Mouse (Mus musculus) heart, adult 2 months (tissue): Measurements from ENCODE around the gene Slc7a11.
A peak's percentile ranks its signal among the peaks of the same experiment; 100 is the strongest.

ENCODE experiments used
- CTCF ChIP-seq: fragments of 200-600 bp; IDR thresholded peaks from 2 replicates; pipeline ENCODE4 v1.8.1; 2022; ENCODE audit warnings: antibody characterized with exemption, mild to moderate bottlenecking, moderate library complexity
- EP300 ChIP-seq: fragments of 200-500 bp; IDR thresholded peaks from 2 replicates; pipeline ENCODE4 v1.6.1; 2011; ENCODE audit warnings: low read depth, low read length, control low read depth; ENCODE audit not compliant: insufficient read depth

DNA sequence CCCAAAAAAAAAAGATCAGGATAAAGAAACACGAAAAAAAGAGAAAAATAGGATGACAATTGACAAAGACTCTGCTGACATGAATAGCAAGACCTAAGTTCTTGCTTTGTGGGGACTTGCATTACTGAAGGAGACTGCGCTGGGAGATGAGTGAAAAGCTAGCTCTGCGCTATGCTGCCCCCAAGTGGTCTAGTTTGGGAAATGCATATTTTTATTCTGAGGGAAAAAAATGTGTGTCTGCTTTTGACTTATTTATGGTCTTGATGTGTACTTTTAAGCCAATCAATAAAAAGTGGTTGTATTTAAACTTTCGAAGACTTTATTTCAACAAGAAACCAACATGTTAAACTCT lies 142.5 kb downstream of the Slc7a11 start:
- TF ChIP-seq CTCF (peak; percentile 84), EP300 (no peak)
